Mouse (Mus musculus) myocyte (in vitro differentiated cells): Measurements from ENCODE around the gene Myo3a. TPM values are rescaled to one million over a fixed set of nuclear protein-coding genes. Genes with fewer than 3 reads are reported as not detected.

Experiments
- H3K27me3 ChIP-seq: one replicate; pipeline ENCODE4 v1.6.1; 2011; ENCODE audit not compliant: control insufficient read depth, insufficient read depth, insufficient read length
- H3K36me3 ChIP-seq: one replicate; pipeline ENCODE4 v1.6.1; 2011; ENCODE audit not compliant: control insufficient read depth, insufficient read depth
- H3K4me2 ChIP-seq: one replicate; pipeline ENCODE4 v1.6.1; 2011; ENCODE audit warnings: low read depth, control low read depth
- H3K4me3 ChIP-seq: one replicate; pipeline ENCODE4 v1.5.1; 2011; ENCODE audit warnings: mild to moderate bottlenecking, control low read depth, moderate library complexity
- H3K79me2 ChIP-seq: one replicate; pipeline ENCODE4 v1.6.1; 2011; ENCODE audit not compliant: control insufficient read depth, insufficient read depth
- H3ac ChIP-seq: one replicate; pipeline ENCODE4 v1.6.1; 2011; ENCODE audit not compliant: control insufficient read depth, insufficient read length
- CEBPB ChIP-seq: IDR thresholded peaks from 2 replicates; pipeline ENCODE4 v1.6.1; 2011; ENCODE audit warnings: mild to moderate bottlenecking, moderate library complexity; ENCODE audit not compliant: poor library complexity, insufficient read depth, severe bottlenecking
- E2F4 ChIP-seq: IDR thresholded peaks from one replicate; pipeline ENCODE4 v1.6.1; 2011; ENCODE audit warnings: mild to moderate bottlenecking, control low read depth, moderate library complexity; ENCODE audit not compliant: insufficient read depth
- MAX ChIP-seq: IDR thresholded peaks from one replicate; pipeline ENCODE4 v1.6.1; 2011; ENCODE audit warnings: low read depth, mild to moderate bottlenecking, control low read depth
- MYOD1 ChIP-seq, 3 experiments: IDR thresholded peaks; one replicate each; pipeline ENCODE4 v1.6.1; 2011; ENCODE audit warnings: control low read depth in 2 of 3, low read depth in 2 of 3, mild to moderate bottlenecking in 2 of 3, moderate library complexity in 1 of 3; ENCODE audit not compliant: insufficient read length in 2 of 3, control insufficient read depth in 1 of 3
- MYOG ChIP-seq, 3 experiments: IDR thresholded peaks; one replicate each; pipeline ENCODE4 v1.6.1; 2011; ENCODE audit warnings: control low read depth in 2 of 3, low read depth in 2 of 3, mild to moderate bottlenecking in 2 of 3; ENCODE audit not compliant: insufficient read length in 2 of 3, control insufficient read depth in 1 of 3, insufficient read depth in 1 of 3
- POLR2A ChIP-seq: IDR thresholded peaks from one replicate; pipeline ENCODE4 v1.6.1; 2011; ENCODE audit warnings: low read depth, mild to moderate bottlenecking, control low read depth, moderate library complexity; ENCODE audit not compliant: insufficient read length
- POLR2AphosphoS2 ChIP-seq: IDR thresholded peaks from one replicate; pipeline ENCODE4 v1.6.1; 2011; ENCODE audit warnings: low read depth, control low read depth; ENCODE audit not compliant: insufficient read length
- REST ChIP-seq: IDR thresholded peaks from one replicate; pipeline ENCODE4 v1.6.1; 2011; ENCODE audit warnings: mild to moderate bottlenecking, control low read depth, moderate library complexity; ENCODE audit not compliant: insufficient read depth, insufficient read length
- SRF ChIP-seq: IDR thresholded peaks from one replicate; pipeline ENCODE4 v1.6.1; 2011; ENCODE audit warnings: low read depth; ENCODE audit not compliant: control insufficient read depth, insufficient read length
- TCF12 ChIP-seq: IDR thresholded peaks from one replicate; pipeline ENCODE4 v1.6.1; 2011; ENCODE audit warnings: mild to moderate bottlenecking, control low read depth; ENCODE audit not compliant: poor library complexity, insufficient read depth, severe bottlenecking
- TCF3 ChIP-seq: IDR thresholded peaks from one replicate; pipeline ENCODE4 v1.6.1; 2011; ENCODE audit warnings: low read depth, control low read depth; ENCODE audit not compliant: insufficient read length
- USF1 ChIP-seq: IDR thresholded peaks from one replicate; pipeline ENCODE4 v1.6.1; 2011; ENCODE audit warnings: low read depth, mild to moderate bottlenecking, control low read depth, moderate library complexity
- polyA plus RNA-seq: library from polyadenylated mRNA; unstranded; fragments of >200 nt; fragmentation: generic; extraction: Trizol; gene quantifications from one replicate; pipeline ENCODE4 v1.2.1, GENCODE M21; 2012; ENCODE audit warnings: missing spikeins

Gene Myo3a
- polyA plus RNA-seq, 1 experiment, result not detected

DNA sequence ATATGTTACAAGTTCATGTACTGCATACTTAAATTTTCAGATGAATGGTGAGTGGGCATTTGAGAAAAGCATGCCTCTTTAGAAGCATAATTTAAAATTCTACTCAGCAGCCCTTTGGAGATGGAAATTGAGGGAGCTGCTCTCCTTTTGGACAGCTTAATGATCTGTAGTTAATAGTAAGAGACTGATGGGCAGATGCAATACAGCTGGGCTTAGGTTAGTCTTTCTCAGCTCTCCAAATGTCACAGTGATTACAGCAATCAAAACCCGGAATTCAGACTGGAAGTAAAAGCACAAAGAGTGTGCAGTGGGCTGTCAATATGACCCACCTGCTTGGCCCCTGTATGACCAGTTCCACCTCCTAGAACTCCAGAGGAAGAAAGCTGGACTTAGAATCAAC is 418.8 kb downstream of the Myo3a start:
- Histone ChIP-seq H3K79me2 (no peaks in the 10 kb centered on the region), H3K27me3 (no peaks in the 10 kb centered on the region), H3K36me3 (no peaks in the 10 kb centered on the region), H3K4me3 (no peak overlapping the region), H3ac (no peak overlapping the region), H3K4me2 (no peak overlapping the region)
- TF ChIP-seq E2F4 (no peak), MYOG (IDR thresholded peaks at IDR 0.05; ENCODE audit: control insufficient read depth in 1 of 3, insufficient read depth in 1 of 3, insufficient read length in 2 of 3, low read depth in 2 of 3) (no peak), MYOD1 (IDR thresholded peaks at IDR 0.05; ENCODE audit: control insufficient read depth in 1 of 3, insufficient read length in 2 of 3, low read depth in 2 of 3) (no peak), USF1 (no peak)

GRCm38 (mm10) chr2:22648394-22648793 is 421.1 kb downstream of the Myo3a start:
- Histone ChIP-seq H3K79me2 (no peaks in the 10 kb centered on the region), H3K27me3 (no peaks in the 10 kb centered on the region), H3K4me2 (no peak overlapping the region), H3ac (no peak overlapping the region), H3K4me3 (no peak overlapping the region), H3K36me3 (no peaks in the 10 kb centered on the region)
- TF ChIP-seq CEBPB (no peak), REST (no peak), MYOD1 (IDR thresholded peaks at IDR 0.05; ENCODE audit: control insufficient read depth in 1 of 3, insufficient read length in 2 of 3, low read depth in 2 of 3) (no peak), USF1 (no peak), TCF3 (no peak), POLR2AphosphoS2 (no peak), TCF12 (no peak), POLR2A (no peak), MAX (no peak), MYOG (IDR thresholded peaks at IDR 0.05; ENCODE audit: control insufficient read depth in 1 of 3, insufficient read depth in 1 of 3, insufficient read length in 2 of 3, low read depth in 2 of 3) (no peak)

DNA sequence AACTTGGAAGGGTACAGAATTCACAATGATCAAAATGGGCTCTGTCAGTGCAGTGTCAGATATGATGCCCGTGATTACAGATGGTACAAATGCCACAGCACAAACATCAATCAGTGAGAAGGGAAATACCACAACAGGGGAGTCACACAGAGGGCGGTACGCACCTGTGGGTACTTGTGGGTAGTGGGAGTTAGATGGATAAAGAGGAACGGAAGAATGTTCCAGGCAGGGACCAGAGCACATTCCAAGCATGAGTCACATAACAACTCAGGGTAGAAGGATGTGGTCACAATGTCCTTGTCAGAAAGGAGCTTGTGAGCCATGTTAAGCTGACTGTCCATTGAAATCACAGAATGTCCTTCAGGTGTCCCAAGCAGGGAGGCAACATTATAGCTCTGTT is 424.5 kb downstream of the Myo3a start:
- TF ChIP-seq SRF (no peak), MYOD1 (IDR thresholded peaks at IDR 0.05; ENCODE audit: control insufficient read depth in 1 of 3, insufficient read length in 2 of 3, low read depth in 2 of 3) (peak in 1 of 3 experiments; percentile 33), TCF12 (no peak), USF1 (no peak), MAX (no peak), REST (no peak)
- Histone ChIP-seq H3K36me3 (no peaks in the 10 kb centered on the region), H3ac (no peak overlapping the region)

GRCm38 (mm10) chr2:22663731-22664130 is 436.4 kb downstream of the Myo3a start:
- TF ChIP-seq SRF (no peak), E2F4 (no peak), TCF12 (no peak), MAX (no peak), POLR2A (no peak), POLR2AphosphoS2 (no peak), MYOD1 (IDR thresholded peaks at IDR 0.05; ENCODE audit: control insufficient read depth in 1 of 3, insufficient read length in 2 of 3, low read depth in 2 of 3) (no peak), USF1 (no peak), MYOG (IDR thresholded peaks at IDR 0.05; ENCODE audit: control insufficient read depth in 1 of 3, insufficient read depth in 1 of 3, insufficient read length in 2 of 3, low read depth in 2 of 3) (no peak), REST (no peak), CEBPB (no peak), TCF3 (no peak)
- H3K36me3 ChIP-seq, result no peaks in the 10 kb centered on the region
- H3ac ChIP-seq, result no peak overlapping the region
- H3K27me3 ChIP-seq, result no peaks in the 10 kb centered on the region
- H3K4me2 ChIP-seq, result no peak overlapping the region
- H3K79me2 ChIP-seq, result no peaks in the 10 kb centered on the region
- H3K4me3 ChIP-seq, result no peak overlapping the region

More for the DNA sequence above, 424.5 kb downstream of the Myo3a start:
- H3K79me2 ChIP-seq, result no peaks in the 10 kb centered on the region
- no peak overlapping the region for H3K4me3 ChIP-seq
- H3K4me2 ChIP-seq, result no peak overlapping the region
- H3K27me3 ChIP-seq, result no peaks in the 10 kb centered on the region
